Mouse (Mus musculus) ZHBTc4 (cell line): Measurements from ENCODE around the gene Pole4.
A peak's percentile ranks its signal among the peaks of the same experiment; 100 is the strongest.

Experiments
- DNase-seq: peaks from one replicate; pipeline ENCODE4 v3.0.0-alpha.2; 2011; ENCODE audit warnings: low read depth, low spot score

Pole4 gene

GRCm38 (mm10) chr6:82705221-82705620, at the start of gene Pole4:
Gene Pole4, minus strand, starts transcription at chr6:82705365.
- no peak for DNase-seq

- no peak for DNase-seq
These were observed 49.6 kb upstream of the Pole4 start for GRCm38 (mm10) chr6:82754769-82755168.

- no peak for DNase-seq
These were observed 48.6 kb upstream of the Pole4 start for GRCm38 (mm10) chr6:82753638-82754361.

GRCm38 (mm10) chr6:82753061-82753460, 47.9 kb upstream of the Pole4 start:
- no peak for DNase-seq

GRCm38 (mm10) chr6:82751791-82752190, 46.6 kb upstream of the Pole4 start:
- DNase-seq = no peak

- DNase-seq = no peak
These were observed 45.9 kb upstream of the Pole4 start for GRCm38 (mm10) chr6:82751031-82751430.

GRCm38 (mm10) chr6:82750063-82750462, 44.9 kb upstream of the Pole4 start:
- DNase-seq = peak; percentile 58

- no peak for DNase-seq
These were observed 43.0 kb upstream of the Pole4 start for GRCm38 (mm10) chr6:82748106-82748672.

GRCm38 (mm10) chr6:82747085-82747484, 41.9 kb upstream of the Pole4 start:
- no peak for DNase-seq

GRCm38 (mm10) chr6:82744553-82744952, 39.4 kb upstream of the Pole4 start:
- peak; percentile 50 for DNase-seq

- DNase-seq = no peak
These were observed 36.3 kb upstream of the Pole4 start for GRCm38 (mm10) chr6:82741518-82741880.

- DNase-seq = no peak
These were observed 35.8 kb upstream of the Pole4 start for GRCm38 (mm10) chr6:82740868-82741517.

GRCm38 (mm10) chr6:82740269-82740668, 35.1 kb upstream of the Pole4 start:
- DNase-seq = peak; percentile 69

GRCm38 (mm10) chr6:82737634-82738540, 32.7 kb upstream of the Pole4 start:
- DNase-seq = no peak

GRCm38 (mm10) chr6:82736626-82737600, 31.7 kb upstream of the Pole4 start:
- peak; percentile 78 for DNase-seq

- peak; percentile 71 for DNase-seq
These were observed 30.2 kb upstream of the Pole4 start for GRCm38 (mm10) chr6:82735347-82735746.

- no peak for DNase-seq
These were observed 23.5 kb upstream of the Pole4 start for GRCm38 (mm10) chr6:82728635-82729034.

GRCm38 (mm10) chr6:82727206-82727605, 22.0 kb upstream of the Pole4 start:
- peak; percentile 59 for DNase-seq

GRCm38 (mm10) chr6:82723321-82723720, 18.2 kb upstream of the Pole4 start:
- peak; percentile 96 for DNase-seq

- no peak for DNase-seq
These were observed 11.0 kb upstream of the Pole4 start for GRCm38 (mm10) chr6:82716126-82716525.

- no peak for DNase-seq
These were observed 10.5 kb upstream of the Pole4 start for GRCm38 (mm10) chr6:82715653-82716052.
